In the genomic region with DNA sequence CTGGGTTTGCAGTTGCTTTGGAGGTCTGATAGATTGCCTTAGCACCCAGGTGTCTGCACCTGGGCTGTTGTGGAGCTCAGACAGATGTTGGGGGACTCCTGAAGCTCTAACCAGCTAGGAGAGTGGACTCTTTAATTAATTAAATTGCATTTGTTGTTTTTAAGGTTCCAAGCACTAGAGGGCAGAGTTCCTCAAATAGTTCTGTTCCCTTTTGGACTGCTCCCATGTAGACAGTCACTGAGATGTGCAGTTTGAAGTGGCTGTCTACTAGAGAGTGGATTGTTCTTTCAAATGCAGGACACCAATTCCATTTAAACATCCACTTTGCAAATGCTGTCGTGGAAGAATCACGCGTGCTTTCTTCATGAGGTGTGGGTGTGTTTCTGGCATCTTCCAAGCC, we compare ENCODE assay signal across 10 mouse cellular contexts. TPM values are rescaled to one million over a fixed set of nuclear protein-coding genes. Genes with fewer than 3 reads are reported as not detected.
DNase-seq lines count a peak whose midpoint lies in the region; ATAC-seq and TF ChIP-seq lines count a peak whose summit lies in the region.
"Had no signal": no experiment of that assay in that cellular context is flagged by ENCODE, and none has a peak within 500 bp of the region (broad histone marks: within the 10 kb centered on the region; RNA-seq: fewer than 3 reads in every experiment).

No protein-coding gene starts in this region.

- H3K27ac ChIP-seq in intestine, embryonic 14.5 days (ENCODE audit: low read depth), result no peak overlapping the region
- H3K27ac ChIP-seq in intestine, embryonic 15.5 days, result no peak overlapping the region
- H3K27ac ChIP-seq in MEL (ENCODE audit: control insufficient read depth, low read depth, low read length), result no peak overlapping the region
- H3K27ac ChIP-seq: embryonic facial prominence, embryonic 12.5 days had no signal

- no peak overlapping the region for H3K9ac ChIP-seq in intestine, embryonic 14.5 days (ENCODE audit: low read length)
- H3K9ac ChIP-seq in intestine, embryonic 15.5 days, result no peak overlapping the region
- no peak overlapping the region for H3K9ac ChIP-seq in MEL (ENCODE audit: control insufficient read depth, low read depth, low read length, poor library complexity, severe bottlenecking)
- H3K9ac ChIP-seq: embryonic facial prominence, embryonic 12.5 days; limb, embryonic 12.5 days had no signal

- TF ChIP-seq RAD21 in MEL (IDR thresholded peaks at IDR 0.05; ENCODE audit: low read depth, low read length), result peak; percentile 38

- ATAC-seq in intestine, embryonic 14.5 days (replicated peaks; ENCODE audit: low FRiP score, low TSS enrichment, low read depth), result peak; percentile 51; the same call in 1 of the 2 replicates
- ATAC-seq in intestine, embryonic 15.5 days, result no peak

- H3K4me2 ChIP-seq in intestine, embryonic 14.5 days (ENCODE audit: low read length), result no peak overlapping the region
- no peak overlapping the region for H3K4me2 ChIP-seq in intestine, embryonic 15.5 days (replicated peaks)
- H3K4me2 ChIP-seq: embryonic facial prominence, embryonic 12.5 days had no signal

- 47% methylated on average over 3 of the region's 3 CpGs for WGBS in intestine, embryonic 14.5 days
- 42% methylated on average over 3 of the region's 3 CpGs for WGBS in intestine, embryonic 15.5 days

- TF ChIP-seq POLR2A in MEL (IDR thresholded peaks at IDR 0.05; ENCODE audit: control insufficient read depth in 1 of 2, insufficient read depth in 1 of 2, low read depth in 1 of 2, low read length in 2 of 2, poor library complexity in 1 of 2), result no peak

- H3K27me3 ChIP-seq in intestine, embryonic 14.5 days (replicated peaks; ENCODE audit: control insufficient read depth, insufficient read depth, low read length), result no peaks in the 10 kb centered on the region
- H3K27me3 ChIP-seq in intestine, embryonic 15.5 days (replicated peaks), result no peaks in the 10 kb centered on the region
- H3K27me3 ChIP-seq in MEL (ENCODE audit: control insufficient read depth in 1 of 2, insufficient read depth in 2 of 2, low read length in 2 of 2), result no peaks in the 10 kb centered on the region; a peak in 1 of 4 replicates
- H3K27me3 ChIP-seq: embryonic facial prominence, embryonic 12.5 days had no signal

- no peak for TF ChIP-seq EP300 in MEL (IDR thresholded peaks at IDR 0.05; ENCODE audit: low read depth in 1 of 2, low read length in 2 of 2)

- no peaks in the 10 kb centered on the region for H3K79me2 ChIP-seq in MEL (ENCODE audit: control insufficient read depth, insufficient read depth, low read length, poor library complexity)

- peaks cover 25% of the 10 kb centered on the region for H3K36me3 ChIP-seq in intestine, embryonic 14.5 days (ENCODE audit: control insufficient read depth, insufficient read depth, low read length)
- H3K36me3 ChIP-seq in intestine, embryonic 15.5 days, result peaks cover 6% of the 10 kb centered on the region; the same call in 1 of the 2 replicates
- peaks cover 0 to 4% of the 10 kb centered on the region in 2 experiments; a peak in 2 of 4 replicates for H3K36me3 ChIP-seq in MEL (ENCODE audit: control insufficient read depth in 1 of 2, insufficient read depth in 2 of 2, low read length in 2 of 2)

- H3K4me1 ChIP-seq in intestine, embryonic 14.5 days (replicated peaks; ENCODE audit: control insufficient read depth, insufficient read depth, low read length), result no peaks in the 10 kb centered on the region
- 0 out of 2 replicates have a peak, but pooled peaks cover 2% of the 10 kb centered on the region for H3K4me1 ChIP-seq in intestine, embryonic 15.5 days (replicated peaks)
- H3K4me1 ChIP-seq in MEL (ENCODE audit: control insufficient read depth in 1 of 2, insufficient read depth in 2 of 2, low read length in 2 of 2), result no peaks in the 10 kb centered on the region

- no peak overlapping the region for H3K4me3 ChIP-seq in intestine, embryonic 14.5 days (ENCODE audit: low read depth, low read length)
- no peak overlapping the region for H3K4me3 ChIP-seq in intestine, embryonic 15.5 days (replicated peaks)
- no peak overlapping the region for H3K4me3 ChIP-seq in MEL (ENCODE audit: control insufficient read depth in 1 of 2, insufficient read depth in 1 of 2, low read depth in 2 of 2, low read length in 2 of 2)
- H3K4me3 ChIP-seq: embryonic facial prominence, embryonic 12.5 days; limb, embryonic 12.5 days had no signal

- H3K9me3 ChIP-seq in intestine, embryonic 14.5 days (ENCODE audit: control insufficient read depth, low read length), result no peaks in the 10 kb centered on the region
- H3K9me3 ChIP-seq in intestine, embryonic 15.5 days, result no peaks in the 10 kb centered on the region
- H3K9me3 ChIP-seq in MEL (replicated peaks; ENCODE audit: insufficient read depth, low read length), result no peaks in the 10 kb centered on the region
- H3K9me3 ChIP-seq: embryonic facial prominence, embryonic 12.5 days; limb, embryonic 12.5 days had no signal

- peak; percentile 10 to 65 (median 43); a peak in 4 of 6 replicates for TF ChIP-seq CTCF in MEL (IDR thresholded peaks at IDR 0.05 in 2 of 3, conservative IDR thresholded peaks at IDR 0.05 in 1 of 3; ENCODE audit: control insufficient read depth in 1 of 3, insufficient read depth in 1 of 3, low read depth in 2 of 3, low read length in 3 of 3, poor library complexity in 1 of 3, severe bottlenecking in 1 of 3)

- DNase-seq in intestine, embryonic 14.5 days (ENCODE audit: low spot score), result no peak
- DNase-seq in MEL (ENCODE audit: low read depth, low spot score), result peak; percentile 64
- peak; percentile 77 for DNase-seq in embryo, embryonic 11 days
- DNase-seq in lung, postnatal 25 days (ENCODE audit: low spot score), result peak; percentile 43
- DNase-seq in Muller cell, postnatal 12 days (ENCODE audit: inconsistent ontology term), result no peak
- no peak for DNase-seq in gastrocnemius, adult 8-10 months (ENCODE audit: low spot score in 2 of 2)
- DNase-seq in adrenal gland, postnatal 14 days, result no peak

TF ChIP-seq in MEL, 35 proteins besides CTCF, POLR2A, EP300 and RAD21:
- no peak for TF ChIP-seq ZMIZ1 (IDR thresholded peaks at IDR 0.05; ENCODE audit: low read depth, low read length)
- TF ChIP-seq CHD1 (IDR thresholded peaks at IDR 0.05; ENCODE audit: low read depth, low read length), result no peak
- TF ChIP-seq ZNF384 (IDR thresholded peaks at IDR 0.05; ENCODE audit: low read depth, low read length), result no peak
- TF ChIP-seq ETS1 (IDR thresholded peaks at IDR 0.05; ENCODE audit: low read depth, low read length), result no peak
- no peak for TF ChIP-seq GABPA (IDR thresholded peaks at IDR 0.05; ENCODE audit: low read depth, low read length)
- TF ChIP-seq SMC3 (IDR thresholded peaks at IDR 0.05; ENCODE audit: low read depth, low read length), result peak; percentile 64

RNA-seq across cellular contexts. Expression of a gene that starts 21.2 kb away (rescaled TPM):
- 154 and 155 TPM in 2 replicates for polyA plus RNA-seq in intestine, embryonic 14.5 days (2014; fragmentation: Nextera tagmentation; extraction: Ambion mirVana)
- polyA plus RNA-seq in intestine, embryonic 15.5 days (2015; fragmentation: Nextera tagmentation; extraction: Ambion mirVana), result 155 and 165 TPM in 2 replicates
- 124 and 133 TPM in 2 replicates for total RNA-seq in MEL (2012; rRNA removed)
- 1,000 to 10,000 TPM in 1 of 2 experiments, 100 to 1,000 TPM in 1; 124 to 1,057 TPM for polyA plus RNA-seq in MEL (2012; ENCODE audit: insufficient read depth in 1 of 2, insufficient read length in 2 of 2, low read depth in 1 of 2, low replicate concordance in 2 of 2, missing spikeins in 1 of 2)
- 10 to 100 TPM; 64.8 to 78.4 (median 74.5) TPM for total RNA-seq in gastrocnemius, adult 8-10 months (2022)
- total RNA-seq in adrenal gland, postnatal 14 days (2021), result 131 and 139 TPM in 2 replicates

RNA-seq across cellular contexts. Expression of a gene that starts 21.3 kb away (rescaled TPM):
- polyA plus RNA-seq in intestine, embryonic 14.5 days (2014; fragmentation: Nextera tagmentation; extraction: Ambion mirVana), result 4.0 and 4.4 TPM in 2 replicates
- polyA plus RNA-seq in intestine, embryonic 15.5 days (2015; fragmentation: Nextera tagmentation; extraction: Ambion mirVana), result 3.5 and 3.6 TPM in 2 replicates
- total RNA-seq in MEL (2012; rRNA removed), result 2.7 and 4.2 TPM in 2 replicates
- polyA plus RNA-seq in MEL (2012; ENCODE audit: insufficient read depth in 1 of 2, insufficient read length in 2 of 2, low read depth in 1 of 2, low replicate concordance in 2 of 2, missing spikeins in 1 of 2), result 1 to 10 TPM in 1 of 2 experiments, not detected in 1; 5.9 TPM
- total RNA-seq in gastrocnemius, adult 8-10 months (2022), result 1 to 10 TPM; 2.2 to 3.6 (median 2.3) TPM
- total RNA-seq in adrenal gland, postnatal 14 days (2021), result 2.8 and 4.1 TPM in 2 replicates

RNA-seq across cellular contexts. Expression of a gene that starts 48.3 kb away (rescaled TPM):
- polyA plus RNA-seq in intestine, embryonic 14.5 days (2014; fragmentation: Nextera tagmentation; extraction: Ambion mirVana), result 0.60 and 0.81 TPM in 2 replicates
- 0.93 and 1.5 TPM in 2 replicates for polyA plus RNA-seq in intestine, embryonic 15.5 days (2015; fragmentation: Nextera tagmentation; extraction: Ambion mirVana)
- not detected in 2 replicates for total RNA-seq in MEL (2012; rRNA removed)
- not detected for polyA plus RNA-seq in MEL (2012; ENCODE audit: insufficient read depth in 1 of 2, insufficient read length in 2 of 2, low read depth in 1 of 2, low replicate concordance in 2 of 2, missing spikeins in 1 of 2)
- total RNA-seq in gastrocnemius, adult 8-10 months (2022), result 1 to 10 TPM in 2 of 4 experiments, under 1 TPM in 2; 0.75 to 1.8 (median 0.99) TPM
- 5.9 and 6.0 TPM in 2 replicates for total RNA-seq in adrenal gland, postnatal 14 days (2021)

Comparison
In these comparisons a context has a peak if more than half of its experiments do, and no peak if none do; other contexts are left out.
1. DNase-seq: peak in MEL (single experiment), embryo, embryonic 11 days (single experiment) and lung, postnatal 25 days (single experiment); none in intestine, embryonic 14.5 days (single experiment), Muller cell, postnatal 12 days (single experiment), gastrocnemius, adult 8-10 months (0 of 2) and adrenal gland, postnatal 14 days (single experiment).